Mouse (Mus musculus) embryonic fibroblast, embryonic 13.5 days (primary cell): ENCODE data around the gene Osr1.

Experiments
- CTCF ChIP-seq: IDR thresholded peaks from 2 replicates; pipeline ENCODE4 v1.5.1; 2011; ENCODE audit warnings: mild to moderate bottlenecking, control low read depth, low read length, moderate library complexity, borderline replicate concordance; ENCODE audit not compliant: insufficient read depth
- POLR2A ChIP-seq: IDR thresholded peaks from 2 replicates; pipeline ENCODE4 v1.6.1; 2011; ENCODE audit warnings: low read depth, mild to moderate bottlenecking, control low read depth, low read length, moderate library complexity

DNA sequence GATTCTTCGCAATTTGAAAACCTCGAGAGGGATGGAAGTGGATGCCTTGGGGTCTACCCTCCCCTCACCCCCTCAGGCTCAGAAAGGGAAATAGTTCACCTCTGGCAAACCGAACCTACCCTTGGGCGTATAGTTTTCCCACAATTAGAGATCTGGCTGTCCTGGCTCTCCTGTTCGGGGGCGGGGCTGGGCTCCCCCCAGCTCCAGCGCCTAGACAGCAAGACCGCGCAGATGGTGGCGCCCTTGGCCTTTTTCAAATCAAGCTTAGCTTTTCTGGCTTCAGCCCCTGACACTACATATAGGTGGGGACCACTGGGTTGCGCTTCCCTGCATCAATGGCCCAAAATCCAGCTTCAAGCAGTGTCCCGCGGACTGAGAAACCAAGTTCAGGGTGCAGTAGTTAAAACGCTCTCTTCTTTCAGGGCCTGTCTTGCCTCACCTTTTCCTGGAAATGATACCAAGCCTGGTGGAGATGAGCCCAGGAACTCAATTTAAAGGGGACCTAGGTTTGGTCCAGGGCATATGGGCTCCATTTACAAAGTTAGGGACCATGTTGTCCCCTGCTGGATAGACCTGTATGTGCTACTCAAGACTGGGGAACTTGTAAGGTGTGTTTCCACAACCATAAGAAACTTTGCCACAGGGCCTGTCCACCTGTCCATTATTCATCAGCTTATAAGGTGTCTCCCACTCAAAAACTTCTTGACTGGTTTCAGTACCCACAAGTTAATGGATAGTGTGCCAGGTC lies 12.5 kb downstream of the Osr1 start:
- no peak for TF ChIP-seq CTCF
- no peak for TF ChIP-seq POLR2A
